Mouse (Mus musculus) G1E (cell line): ENCODE measurements around the gene Cutal. TPM values are rescaled to one million over a fixed set of nuclear protein-coding genes. Genes with fewer than 3 reads are reported as not detected.

Experiments used
- ATAC-seq: 2 replicates; pipeline ENCODE4 v1.8.0; 2016; ENCODE audit warnings: mild to moderate bottlenecking; ENCODE audit not compliant: insufficient number of reproducible peaks, poor library complexity, low FRiP score, severe bottlenecking; ENCODE audit errors: extremely low read depth
- DNase-seq: peaks from one replicate; pipeline ENCODE4 v3.0.0; 2012; ENCODE audit warnings: low spot score
- H3K27me3 ChIP-seq: 2 replicates; pipeline ENCODE4 v1.6.1; 2012; ENCODE audit warnings: mild to moderate bottlenecking, low read length, inconsistent platforms; ENCODE audit not compliant: insufficient read depth
- H3K36me3 ChIP-seq: replicated peaks from 2 replicates; pipeline ENCODE3; 2012; ENCODE audit warnings: mild to moderate bottlenecking, inconsistent platforms
- H3K4me1 ChIP-seq: 2 replicates; pipeline ENCODE4 v1.6.1; 2012; ENCODE audit warnings: low read depth, low read length, inconsistent platforms, mixed read lengths; ENCODE audit not compliant: insufficient read depth
- H3K4me3 ChIP-seq: 2 replicates; pipeline ENCODE4 v1.5.1; 2012; ENCODE audit warnings: low read depth, mild to moderate bottlenecking, inconsistent platforms, low read length, moderate library complexity, mixed read lengths
- H3K9me3 ChIP-seq: replicated peaks from 2 replicates; pipeline ENCODE4 v1.6.1; 2012; ENCODE audit warnings: inconsistent platforms
- CTCF ChIP-seq: IDR thresholded peaks from 2 replicates; pipeline ENCODE4 v1.5.1; 2012; ENCODE audit warnings: low read depth, low read length, inconsistent platforms, mixed read lengths
- GATA1 ChIP-seq: IDR thresholded peaks from 2 replicates; pipeline ENCODE4 v1.6.1; 2012; ENCODE audit warnings: borderline replicate concordance, low read length, inconsistent platforms, mixed read lengths
- GATA2 ChIP-seq: IDR thresholded peaks from 2 replicates; pipeline ENCODE4 v1.6.1; 2012; ENCODE audit warnings: low read depth, low read length, inconsistent platforms, borderline replicate concordance
- POLR2AphosphoS5 ChIP-seq: IDR thresholded peaks from 2 replicates; pipeline ENCODE4 v1.6.1; 2012; ENCODE audit warnings: low read depth, low read length, inconsistent platforms; ENCODE audit not compliant: insufficient replicate concordance
- TAL1 ChIP-seq: conservative IDR thresholded peaks from 2 replicates; pipeline ENCODE4 v1.6.1; 2012; ENCODE audit warnings: low read depth, low read length, inconsistent platforms, mixed read lengths
- polyA plus RNA-seq: library from polyadenylated mRNA; stranded (reverse); fragments of >175 nt; gene quantifications from 2 replicates; pipeline ENCODE4 v1.2.3, GENCODE M21; 2012
- total RNA-seq, 2 experiments: library from RNA; stranded (forward) in 1 of 2; stranded (reverse) in 1 of 2; fragments of 200-1000 nt in 1 of 2; fragments of >200 nt in 1 of 2; fragmentation: Nextera tagmentation in 1 of 2; gene quantifications; 2 replicates each; pipeline ENCODE4 v1.2.3; 2014 to 2017

The Cutal gene
- total and polyA plus RNA-seq, 3 experiments: not detected

- DNase-seq: no peak
- Histone ChIP-seq H3K9me3 (no peaks in the 10 kb centered on the region), H3K27me3 (peaks cover 80% of the 10 kb centered on the region), H3K4me1 (no peaks in the 10 kb centered on the region), H3K4me3 (no peak overlapping the region), H3K36me3 (no peaks in the 10 kb centered on the region)
- no peak for ATAC-seq
- TF ChIP-seq GATA1: no peak
These were observed 9.0 kb downstream of the Cutal start for GRCm38 (mm10) chr2:34883190-34883589.

- no peak for DNase-seq
- H3K9me3 ChIP-seq: no peaks in the 10 kb centered on the region
- H3K4me3 ChIP-seq: no peak overlapping the region
- H3K4me1 ChIP-seq: no peaks in the 10 kb centered on the region
- ATAC-seq: no peak
- H3K27me3 ChIP-seq: peaks cover 78% of the 10 kb centered on the region
- no peaks in the 10 kb centered on the region for H3K36me3 ChIP-seq
- TF ChIP-seq CTCF: no peak
- TF ChIP-seq TAL1: no peak
- no peak for TF ChIP-seq GATA1
- no peak for TF ChIP-seq POLR2AphosphoS5
- no peak for TF ChIP-seq GATA2
These were observed 10.0 kb downstream of the Cutal start for GRCm38 (mm10) chr2:34884186-34884585.

GRCm38 (mm10) chr2:34893950-34894349, 19.8 kb downstream of the Cutal start:
- Histone ChIP-seq H3K9me3 (no peaks in the 10 kb centered on the region), H3K4me3 (no peak overlapping the region), H3K4me1 (peaks cover 9% of the 10 kb centered on the region), H3K27me3 (peaks cover 65% of the 10 kb centered on the region), H3K36me3 (no peaks in the 10 kb centered on the region)
- DNase-seq (no peak), ATAC-seq (no peak)
- TF ChIP-seq TAL1 (no peak), POLR2AphosphoS5 (no peak), GATA2 (no peak), GATA1 (no peak), CTCF (no peak)

- peaks cover 9% of the 10 kb centered on the region for H3K4me1 ChIP-seq
- TF ChIP-seq TAL1 (no peak), CTCF (no peak), POLR2AphosphoS5 (no peak), GATA1 (no peak), GATA2 (no peak)
- peaks cover 68% of the 10 kb centered on the region for H3K27me3 ChIP-seq
- DNase-seq (no peak), ATAC-seq (no peak)
- H3K4me3 ChIP-seq: no peak overlapping the region
- H3K36me3 ChIP-seq: no peaks in the 10 kb centered on the region
- no peaks in the 10 kb centered on the region for H3K9me3 ChIP-seq
These were observed 21.4 kb downstream of the Cutal start for GRCm38 (mm10) chr2:34895503-34896113.

GRCm38 (mm10) chr2:34896821-34897460, 22.7 kb downstream of the Cutal start:
- ATAC-seq: no peak
- no peak for DNase-seq

GRCm38 (mm10) chr2:34897820-34898219, 23.6 kb downstream of the Cutal start:
- H3K4me1 ChIP-seq: peaks cover 9% of the 10 kb centered on the region
- no peaks in the 10 kb centered on the region for H3K36me3 ChIP-seq
- no peak for ATAC-seq
- H3K9me3 ChIP-seq: no peaks in the 10 kb centered on the region
- peaks cover 61% of the 10 kb centered on the region for H3K27me3 ChIP-seq
- peak; percentile 43 for DNase-seq
- TF ChIP-seq POLR2AphosphoS5 (no peak), TAL1 (no peak), CTCF (peak; percentile 79), GATA1 (no peak), GATA2 (no peak)
- H3K4me3 ChIP-seq: no peak overlapping the region

More at GRCm38 (mm10) chr2:34896821-34897460, 22.7 kb downstream of the Cutal start:
- no peaks in the 10 kb centered on the region for H3K36me3 ChIP-seq
- H3K4me1 ChIP-seq: peaks cover 9% of the 10 kb centered on the region
- no peaks in the 10 kb centered on the region for H3K9me3 ChIP-seq
- H3K4me3 ChIP-seq: no peak overlapping the region
- peaks cover 66% of the 10 kb centered on the region for H3K27me3 ChIP-seq
- TF ChIP-seq POLR2AphosphoS5 (no peak), GATA2 (no peak), TAL1 (no peak), CTCF (no peak), GATA1 (no peak)
